Mouse (Mus musculus): ENCODE results near the gene Macf1.

The Macf1 gene

DNA sequence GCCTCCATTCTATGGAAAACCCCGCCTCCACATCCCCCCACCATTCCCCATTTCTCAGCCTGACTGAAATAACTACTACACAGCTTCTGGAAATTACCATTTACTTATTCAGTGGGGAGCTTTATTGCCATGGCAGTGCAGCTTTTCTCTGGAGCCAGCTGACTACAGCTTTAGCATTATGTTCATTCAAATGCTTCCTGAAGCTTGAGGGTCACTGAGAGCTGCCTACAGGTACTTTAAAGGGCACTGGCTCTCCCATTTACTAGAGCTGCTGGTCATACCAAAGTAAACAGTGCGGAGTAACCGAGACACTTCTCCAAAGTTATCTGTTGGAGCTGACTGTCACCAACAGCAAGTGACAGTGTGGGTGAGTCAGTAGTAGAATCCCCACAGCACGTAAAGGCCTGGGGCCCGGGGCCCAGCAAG, 89.8 kb downstream of the Macf1 start:
- DNase-seq (ENCODE audit: inconsistent ontology term), result no peak

DNA sequence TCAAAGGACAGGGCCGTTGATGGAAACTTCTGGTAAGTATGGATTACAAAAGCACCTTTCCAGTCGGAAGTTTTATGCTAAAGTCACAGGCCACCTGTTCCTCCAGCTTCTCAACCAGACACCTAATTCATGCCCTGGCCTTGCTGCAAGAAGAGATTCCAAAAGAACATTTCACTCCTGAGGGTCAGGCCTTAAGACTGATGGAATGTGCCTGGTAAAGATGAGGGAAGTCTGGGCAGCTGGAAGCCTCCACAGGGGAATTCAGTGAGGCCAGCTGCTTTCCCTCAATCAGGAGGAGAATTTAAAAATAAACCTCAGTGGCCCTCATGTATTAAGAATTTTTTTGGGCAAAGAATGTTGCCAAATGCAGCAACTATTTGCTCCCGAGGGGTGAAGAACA, 90.5 kb downstream of the Macf1 start:
- peak; percentile 65 for DNase-seq (ENCODE audit: inconsistent ontology term)

DNA sequence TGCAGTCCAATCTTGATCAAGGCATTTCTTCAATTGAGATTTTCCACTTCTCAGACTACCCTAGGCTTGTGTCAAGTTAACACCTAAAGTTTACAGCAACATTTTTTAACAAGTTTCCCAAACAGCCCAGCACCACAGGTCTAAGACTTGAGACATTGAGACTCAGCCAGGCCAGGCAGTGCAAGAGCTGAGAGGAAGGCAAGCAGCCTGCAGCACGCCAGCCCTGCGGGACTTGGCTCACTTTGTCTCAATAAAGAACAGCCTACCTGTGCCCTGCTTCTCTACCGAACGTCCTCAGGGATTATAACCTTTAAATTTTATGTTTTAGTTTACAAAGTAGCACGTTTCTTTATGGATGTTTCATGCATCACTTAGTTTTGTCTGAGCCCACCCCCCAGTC, 92.1 kb downstream of the Macf1 start:
- no peak for DNase-seq (ENCODE audit: inconsistent ontology term)

DNA sequence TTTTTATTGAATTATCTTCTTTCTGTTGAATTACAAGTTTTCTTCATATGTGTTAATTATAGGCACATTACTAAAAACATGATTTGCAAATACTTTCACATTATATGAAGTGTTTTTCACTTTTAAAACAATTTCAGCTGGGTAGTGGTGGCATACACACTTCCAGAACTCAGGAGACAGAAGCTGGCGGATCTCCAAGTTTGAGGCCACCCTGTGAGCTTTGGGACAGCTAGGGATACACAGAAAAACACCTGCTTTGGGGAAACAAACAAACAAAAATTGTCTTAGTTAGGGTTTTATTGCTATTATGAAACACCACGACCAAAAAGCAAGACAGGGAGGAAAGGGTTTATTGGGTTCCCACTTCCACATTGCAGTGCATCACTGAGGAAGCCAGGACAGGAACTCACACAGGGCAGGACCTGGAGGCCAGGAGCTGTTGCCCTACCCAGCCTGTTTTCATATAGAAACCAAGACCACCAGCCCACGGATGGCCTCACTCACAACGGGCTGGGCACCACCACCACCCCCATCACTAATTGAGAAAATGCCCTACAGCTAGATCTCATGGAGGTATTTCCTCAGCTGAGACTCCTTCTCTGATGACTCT, 93.0 kb downstream of the Macf1 start:
- DNase-seq (ENCODE audit: inconsistent ontology term), result no peak

DNA sequence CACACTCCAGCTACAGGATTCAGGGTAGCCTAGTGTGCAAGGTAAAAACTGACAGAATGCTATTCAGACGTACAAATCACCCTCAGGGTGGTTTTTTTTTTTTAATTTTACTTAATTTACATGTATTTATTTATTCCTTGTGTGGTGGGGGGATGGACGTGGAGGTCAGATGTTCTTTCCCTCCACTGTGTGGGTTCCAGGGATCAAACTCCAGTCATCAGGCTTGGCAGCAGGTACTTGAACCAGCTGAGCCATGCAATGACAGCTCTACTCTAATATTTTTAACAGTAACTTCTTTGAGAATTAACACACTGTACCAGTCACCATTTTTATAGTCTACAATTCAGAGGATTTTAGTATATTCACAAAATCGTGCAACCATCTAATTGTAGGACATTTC, 94.7 kb downstream of the Macf1 start:
- no peak for DNase-seq (ENCODE audit: inconsistent ontology term)

DNA sequence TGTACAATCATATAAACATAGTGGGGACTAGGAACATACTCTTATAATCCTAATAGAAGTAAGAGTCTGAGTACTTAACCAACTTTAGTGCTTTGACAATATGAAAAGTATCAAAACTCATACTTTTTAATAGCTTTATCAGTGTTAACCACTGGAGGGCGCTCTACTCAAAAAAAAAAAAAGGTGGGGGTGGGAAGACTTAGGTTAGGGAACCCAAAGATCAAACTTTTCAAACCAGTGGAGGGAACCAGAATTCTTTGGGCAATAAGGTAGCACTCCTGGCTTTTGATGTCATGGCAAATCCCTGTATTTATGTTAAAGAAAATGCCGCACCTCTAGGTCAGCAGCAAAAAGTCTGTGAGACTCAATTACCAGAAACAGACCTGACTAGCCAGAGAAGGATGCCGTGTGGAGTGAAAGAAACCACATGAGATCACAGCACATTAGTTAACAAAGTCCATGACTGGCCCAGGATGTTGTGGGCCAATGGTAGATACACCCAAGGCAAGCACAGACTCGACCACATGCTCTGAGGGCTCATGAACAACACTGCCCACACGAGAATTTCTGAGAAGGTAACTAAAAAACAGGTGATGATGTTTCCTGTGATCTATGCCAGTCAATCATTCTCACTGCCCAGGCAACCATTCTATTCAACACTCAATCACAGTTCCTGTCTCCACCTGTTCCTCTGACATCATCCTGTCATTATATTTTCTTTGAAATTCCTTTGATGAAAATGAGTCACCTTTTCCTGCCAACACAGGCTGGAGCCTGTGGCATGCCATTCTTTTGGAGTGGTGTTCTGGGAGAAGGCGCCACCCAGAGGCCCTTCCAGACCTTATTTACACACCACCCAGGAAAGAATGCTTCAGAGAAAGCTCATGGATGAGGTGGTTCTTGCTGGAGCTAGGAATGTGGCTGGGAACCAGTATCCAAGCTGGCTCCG, 95.5 kb downstream of the Macf1 start:
- peak; percentile 97 for DNase-seq (ENCODE audit: inconsistent ontology term)

DNA sequence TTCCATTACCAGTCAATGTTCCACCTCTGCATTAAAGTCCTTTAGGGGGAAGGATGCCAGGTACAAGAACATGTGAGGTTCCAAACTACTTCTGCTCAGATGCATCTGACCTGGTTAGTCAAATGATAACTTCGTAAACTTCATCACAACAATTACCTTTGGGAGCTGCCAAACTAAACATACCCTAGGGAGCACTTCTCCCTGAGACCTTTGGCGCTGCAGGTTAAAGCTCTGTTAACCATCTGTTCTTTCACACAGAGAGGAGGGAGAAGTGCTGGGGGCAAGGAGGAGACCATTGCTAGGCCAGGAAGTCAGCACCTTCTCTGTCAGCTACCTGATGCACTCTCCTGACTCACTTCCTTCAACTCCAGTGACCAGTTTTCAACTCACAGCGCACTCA, 96.5 kb downstream of the Macf1 start:
- DNase-seq (ENCODE audit: inconsistent ontology term), result no peak

DNA sequence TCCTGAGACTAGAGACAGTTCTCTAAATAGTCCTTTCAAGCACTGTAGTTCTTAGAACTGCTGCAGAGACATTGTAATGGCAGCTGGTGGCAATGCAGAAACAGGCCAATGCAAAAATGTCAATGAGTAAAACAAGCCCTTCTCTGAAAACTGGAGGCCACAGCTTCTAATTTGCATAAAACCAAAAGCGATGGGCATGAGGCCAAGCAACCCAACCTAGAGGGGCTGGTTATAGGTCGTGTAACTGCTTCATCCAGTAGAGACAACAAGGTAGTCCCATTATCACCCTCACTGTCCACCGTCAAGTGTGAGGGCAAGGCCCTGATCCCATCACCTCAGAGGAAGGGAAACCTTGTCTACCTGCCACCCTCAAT, 99.5 kb downstream of the Macf1 start:
- no peak for DNase-seq (ENCODE audit: inconsistent ontology term)

DNA sequence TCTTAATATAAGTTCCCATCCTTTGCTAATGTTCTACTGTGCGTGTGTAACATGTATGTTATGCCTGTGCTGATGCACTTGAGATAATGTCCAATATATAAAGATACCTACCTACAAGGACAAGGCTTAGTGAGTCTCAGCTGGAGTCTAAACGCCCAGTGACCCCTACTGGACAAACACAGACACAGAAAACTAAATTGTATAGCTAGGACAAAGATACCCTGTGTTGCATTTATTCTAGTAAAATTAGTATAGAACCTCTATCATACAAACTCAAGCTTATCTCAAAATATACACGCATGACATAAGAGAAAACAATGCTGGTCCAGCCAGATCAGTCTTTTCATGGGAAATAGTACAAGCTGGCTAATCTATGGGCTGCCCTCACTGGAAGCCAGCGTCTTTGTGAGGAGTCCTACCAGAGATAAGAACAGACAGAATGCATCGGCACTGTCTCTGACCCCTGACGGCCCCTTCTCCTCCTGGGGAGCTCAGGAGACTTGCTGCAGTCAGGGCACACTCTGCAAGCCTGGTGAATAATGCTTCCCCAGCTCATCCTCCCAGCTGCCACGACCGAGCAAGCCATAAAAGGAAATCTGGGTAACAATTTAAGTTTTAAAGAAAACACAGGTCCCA, 100.0 kb downstream of the Macf1 start:
- DNase-seq (ENCODE audit: inconsistent ontology term), result no peak

DNA sequence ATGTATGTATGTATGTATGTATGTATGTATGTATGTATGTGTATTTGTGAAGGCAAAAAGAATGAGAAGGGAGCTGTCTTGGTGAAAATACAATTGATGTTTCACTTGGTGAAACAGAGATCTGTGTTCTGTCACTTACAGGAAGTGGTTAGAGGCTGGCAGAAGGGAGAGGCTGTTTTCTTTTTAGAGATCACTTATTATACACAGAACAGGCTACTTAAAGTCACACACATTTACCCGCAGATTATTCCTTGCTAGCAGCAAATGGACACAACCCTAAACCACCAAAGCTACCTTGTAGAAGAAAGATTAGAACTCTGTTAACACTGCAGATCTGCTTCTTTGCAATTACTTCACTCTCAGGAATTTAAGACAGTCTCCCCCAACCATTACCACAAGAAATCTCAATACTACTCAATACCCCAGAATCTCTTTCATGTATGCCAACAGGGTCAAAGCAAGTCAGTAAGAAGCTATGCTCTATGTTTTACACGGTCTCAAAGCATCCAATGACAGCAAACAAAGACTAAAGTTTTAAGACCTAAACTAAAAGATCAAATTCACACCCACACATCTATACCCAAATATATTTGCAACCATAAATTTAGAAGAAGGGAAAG, 106.6 kb downstream of the Macf1 start:
- DNase-seq (ENCODE audit: inconsistent ontology term), result no peak

DNA sequence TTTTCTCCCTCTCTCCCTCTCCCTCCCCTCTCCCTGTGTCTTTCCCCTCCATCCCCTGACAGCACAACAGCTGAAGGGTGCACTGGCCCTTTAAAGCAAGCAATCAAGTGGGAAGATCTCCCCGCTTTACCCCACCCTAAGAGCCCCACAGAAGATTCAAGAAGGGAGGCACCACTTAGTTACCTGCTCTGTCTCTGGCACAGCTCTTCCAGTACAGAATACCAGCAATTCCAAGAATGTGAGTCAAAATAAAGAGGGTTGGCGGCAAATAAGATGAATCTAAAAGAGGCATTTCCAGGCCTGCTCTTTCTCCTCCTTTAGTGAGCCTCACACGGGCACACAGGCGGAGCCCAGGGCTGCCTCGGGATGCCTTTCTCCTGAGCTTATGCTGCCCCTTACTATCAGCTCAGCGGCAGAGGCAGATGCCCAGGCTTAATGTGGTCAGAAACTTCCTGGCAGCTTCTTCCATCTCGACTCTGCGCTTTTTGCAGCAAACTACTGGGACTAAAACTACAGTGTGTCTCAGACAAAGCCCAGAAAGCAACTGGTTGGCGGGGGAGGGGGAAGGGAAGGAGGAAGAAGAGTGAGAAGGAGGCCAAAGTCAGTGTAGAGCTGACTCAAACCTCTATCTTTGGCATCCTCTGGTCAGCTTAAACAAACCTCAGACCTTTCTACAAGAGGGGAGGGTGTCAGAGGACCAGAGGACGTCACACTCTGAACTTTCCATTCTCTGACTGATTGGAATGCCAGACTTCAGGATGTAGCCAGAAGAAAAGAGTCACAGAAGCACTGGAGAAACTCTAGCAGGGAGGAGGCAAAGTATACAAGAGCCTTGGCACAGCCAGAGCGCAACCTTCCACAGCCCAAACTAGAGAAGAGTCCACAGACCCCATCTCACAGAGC, 111.5 kb downstream of the Macf1 start:
- DNase-seq (ENCODE audit: inconsistent ontology term), result peak; percentile 92

DNA sequence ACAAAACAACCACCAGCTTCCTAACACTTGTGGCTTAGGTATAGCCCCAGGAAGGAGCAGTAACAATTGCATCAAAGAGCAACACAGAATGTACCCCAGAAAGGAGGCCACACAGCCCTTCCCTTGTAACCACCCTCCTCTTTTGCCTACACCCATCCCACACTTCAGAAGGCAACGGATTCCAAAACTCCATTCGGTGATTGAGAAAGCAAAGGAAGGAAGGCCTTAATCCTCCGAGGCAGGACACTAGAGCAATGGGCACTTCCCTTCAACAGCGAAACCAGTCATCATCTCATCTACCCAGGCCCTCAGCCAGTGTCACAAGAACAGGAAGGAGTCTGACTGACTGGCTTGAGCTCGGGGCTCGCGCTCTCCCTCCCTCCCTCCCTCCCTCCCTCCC, 112.3 kb downstream of the Macf1 start:
- DNase-seq (ENCODE audit: inconsistent ontology term), result peak; percentile 76

DNA sequence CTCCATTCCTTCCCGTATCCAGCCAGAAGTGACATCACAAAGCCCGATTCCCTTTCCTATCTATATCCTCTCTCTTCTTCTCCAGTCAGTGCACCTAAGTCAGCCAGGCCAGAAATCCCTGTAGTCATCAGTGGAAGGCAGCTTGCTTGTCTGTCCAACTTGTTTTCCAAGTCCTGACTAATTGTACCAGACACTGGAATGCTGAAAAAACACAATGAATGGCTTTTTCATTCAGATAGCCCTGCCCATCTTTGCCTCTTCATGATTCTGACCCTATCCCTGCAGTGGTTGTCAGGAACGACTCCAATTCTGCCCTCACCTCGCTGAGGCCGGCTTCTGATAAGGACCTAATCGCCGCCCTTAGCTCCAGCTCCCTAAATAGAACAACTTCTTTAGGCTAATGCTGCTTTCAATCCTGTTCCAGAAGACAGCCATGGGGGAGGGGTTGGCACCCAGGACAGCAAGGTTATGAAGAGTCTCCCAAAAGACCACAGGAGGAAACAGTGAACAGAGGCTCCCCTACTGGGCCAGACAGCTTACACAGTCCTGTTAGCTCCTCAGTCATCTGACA, 118.8 kb downstream of the Macf1 start:
- peak; percentile 86 for DNase-seq (ENCODE audit: inconsistent ontology term)

DNA sequence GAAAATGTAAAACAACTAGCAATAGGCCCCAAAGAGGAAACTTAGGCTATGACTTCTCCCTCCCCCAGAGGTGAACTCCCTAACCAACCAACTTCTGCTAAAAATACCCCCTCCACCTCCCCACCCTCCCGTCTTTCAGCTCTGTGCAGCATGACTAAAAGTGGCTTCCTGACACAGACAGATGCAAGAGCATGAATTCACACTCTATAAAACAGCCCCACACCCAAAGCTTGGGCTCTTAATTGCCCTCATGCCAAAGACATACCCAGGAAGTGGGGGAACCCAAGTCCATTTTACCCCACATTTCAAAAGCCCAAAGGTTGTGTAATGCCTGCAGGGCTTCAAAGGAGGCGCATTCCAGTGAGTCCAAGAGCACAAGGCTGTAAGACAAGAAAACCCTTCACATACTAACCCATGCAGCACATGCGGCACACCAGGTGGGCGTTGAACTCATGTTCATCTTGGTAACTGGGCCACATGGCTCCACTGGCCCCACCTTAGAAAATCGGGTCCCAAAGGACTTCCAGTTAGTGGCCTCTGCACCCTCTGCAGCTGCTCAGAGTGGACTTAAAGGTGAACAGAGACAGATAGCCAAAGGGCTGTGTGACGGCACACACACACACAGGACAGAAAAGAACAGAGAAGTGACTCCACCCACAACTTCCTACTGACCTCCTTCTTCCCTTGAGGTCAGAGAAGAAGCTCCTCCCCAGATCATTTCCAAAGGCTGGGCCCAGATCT, 119.9 kb downstream of the Macf1 start:
- DNase-seq (ENCODE audit: inconsistent ontology term), result peak; percentile 65

DNA sequence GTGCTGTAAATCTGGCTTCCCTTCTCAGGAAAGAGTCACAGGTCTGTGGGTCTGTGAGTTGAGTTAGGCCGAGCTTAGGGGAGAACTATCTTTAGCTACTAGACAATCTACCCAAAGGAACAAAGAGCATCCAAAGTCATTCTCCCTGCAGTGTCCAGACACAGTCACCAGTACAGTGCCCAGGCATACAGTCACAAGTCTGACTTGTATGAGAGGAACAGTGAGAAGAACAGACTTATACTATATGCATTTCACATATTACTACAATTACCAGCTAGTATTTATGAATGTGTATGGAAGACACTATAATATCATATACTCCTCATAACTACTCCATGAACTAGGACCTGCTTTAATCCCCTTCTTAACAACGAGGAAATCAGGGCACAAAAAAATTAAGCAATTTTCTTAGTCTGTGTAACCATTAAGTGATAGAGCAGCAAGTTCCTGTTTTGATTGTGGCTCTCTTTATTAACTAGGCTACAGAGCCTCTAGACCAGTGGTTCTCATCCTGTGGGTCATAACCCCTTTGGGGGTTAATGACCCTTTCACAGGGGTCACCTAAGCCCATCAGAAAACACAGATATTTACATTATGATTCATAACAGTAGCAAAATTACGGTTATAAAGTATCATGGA, 121.9 kb downstream of the Macf1 start:
- no peak for DNase-seq (ENCODE audit: inconsistent ontology term)

DNA sequence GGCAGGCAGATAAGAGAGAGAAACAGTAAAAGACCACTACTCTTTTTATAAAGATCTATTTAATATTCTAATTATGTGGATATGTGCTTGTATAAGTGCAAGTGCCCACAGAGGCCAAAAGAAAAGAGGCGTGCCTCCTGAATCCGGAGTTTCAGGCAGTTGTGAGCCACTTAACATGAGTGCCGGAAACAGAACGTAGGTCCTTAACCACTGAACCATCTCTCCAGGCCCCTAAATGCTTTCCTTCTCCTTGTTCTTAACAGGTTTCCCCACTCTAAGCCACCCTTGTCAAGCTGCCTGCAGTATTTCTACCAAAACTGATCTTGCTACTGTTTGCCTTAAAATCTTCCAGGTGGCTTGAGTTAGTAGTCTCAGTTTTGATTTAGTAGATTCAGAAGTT, 123.3 kb downstream of the Macf1 start:
- no peak for DNase-seq (ENCODE audit: inconsistent ontology term)

DNA sequence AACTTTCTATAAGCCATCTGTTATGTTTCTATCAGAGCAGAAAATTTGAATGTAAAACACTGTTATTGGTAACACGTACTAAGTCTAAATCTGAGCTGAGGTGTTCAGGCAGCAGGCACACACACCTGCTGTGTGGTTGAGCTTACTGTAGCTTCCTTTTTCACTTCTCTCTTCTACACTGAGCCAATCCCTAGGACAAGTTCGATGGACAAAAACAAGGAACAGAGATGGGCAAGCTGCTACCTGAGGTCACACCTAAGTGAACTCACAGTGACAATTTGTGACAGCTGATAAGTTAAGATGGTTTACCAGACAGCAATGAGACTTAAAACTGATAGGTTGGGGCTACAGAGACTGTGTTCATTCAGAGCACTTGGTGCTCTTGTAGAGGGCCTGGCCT, 125.7 kb downstream of the Macf1 start:
- DNase-seq (ENCODE audit: inconsistent ontology term), result no peak

DNA sequence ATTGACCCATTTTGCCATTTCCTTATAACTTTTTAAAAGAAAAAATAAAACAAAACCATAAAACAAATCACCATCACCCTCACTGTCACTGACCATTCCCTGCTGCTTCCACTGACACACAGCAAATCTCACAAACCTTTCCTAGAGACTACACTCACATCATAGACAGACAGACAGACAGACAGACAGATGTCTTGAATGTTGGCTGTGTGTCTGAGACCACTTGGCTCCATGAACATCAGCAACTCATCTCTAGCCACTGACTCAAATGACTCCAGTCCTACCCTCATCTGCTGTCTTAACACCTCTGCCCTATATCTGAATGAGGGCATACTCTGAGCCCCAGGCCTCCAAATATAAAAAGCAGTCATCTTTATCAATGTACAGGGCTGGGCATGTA, 128.9 kb downstream of the Macf1 start:
- no peak for DNase-seq (ENCODE audit: inconsistent ontology term)

DNA sequence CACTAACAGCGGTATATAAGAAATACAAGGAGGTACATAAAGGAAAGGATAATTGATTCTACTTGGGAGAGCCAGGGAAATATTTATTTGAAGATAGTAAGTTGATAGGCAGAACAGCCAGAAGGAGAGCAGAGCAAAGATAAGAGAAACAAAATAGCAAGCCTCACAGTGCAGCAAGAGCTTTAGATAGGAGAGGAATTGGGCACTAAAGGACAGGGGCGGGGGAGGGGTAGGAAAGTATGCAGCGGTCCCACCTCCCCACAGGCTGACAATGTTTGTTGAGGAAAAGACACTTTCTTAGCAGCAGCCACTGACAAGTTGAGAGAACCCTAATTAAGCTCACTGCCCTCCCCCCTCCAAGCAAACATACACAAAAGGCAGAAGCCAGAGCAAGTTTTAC, 131.5 kb downstream of the Macf1 start:
- DNase-seq (ENCODE audit: inconsistent ontology term), result peak; percentile 35

DNA sequence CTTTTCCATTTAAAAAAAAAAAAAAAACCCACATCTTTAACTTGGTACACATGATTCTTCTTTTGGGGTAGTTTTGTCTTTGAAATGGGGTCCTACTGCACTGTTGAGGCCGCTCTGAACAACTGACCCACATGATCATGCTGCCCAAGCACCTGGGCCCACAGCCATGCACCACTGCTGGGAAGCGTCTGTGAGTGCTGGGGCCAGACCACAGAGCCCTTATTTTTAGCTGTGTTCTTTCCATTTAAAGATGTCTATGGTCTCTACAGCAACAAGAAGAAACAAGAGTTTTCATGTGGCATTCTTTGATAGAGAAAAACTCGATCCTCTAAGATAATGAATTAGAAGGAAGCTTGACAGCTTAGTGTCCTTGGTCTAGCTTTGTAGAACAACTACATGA, 135.8 kb downstream of the Macf1 start:
- no peak for DNase-seq (ENCODE audit: inconsistent ontology term)
